In genomic region chr2:164103501-164103900, GRCm38 (mm10) we compare ENCODE assay signal across 8 mouse cellular contexts. TPM values are rescaled to one million over a fixed set of nuclear protein-coding genes. Genes with fewer than 3 reads are reported as not detected.
DNase-seq lines count a peak whose midpoint lies in the region; ATAC-seq and TF ChIP-seq lines count a peak whose summit lies in the region.

No protein-coding gene starts in this region.

- peaks cover 14% of the 10 kb centered on the region for H3K36me3 ChIP-seq in midbrain, embryonic 11.5 days (ENCODE audit: control insufficient read depth, insufficient read depth, low read length)
- peaks cover 28% of the 10 kb centered on the region for H3K36me3 ChIP-seq in midbrain, embryonic 15.5 days (replicated peaks)
- H3K36me3 ChIP-seq in midbrain, postnatal 0 days (ENCODE audit: insufficient read depth, low read length): peaks cover 23% of the 10 kb centered on the region

- no peaks in the 10 kb centered on the region for H3K9me3 ChIP-seq in midbrain, embryonic 11.5 days (ENCODE audit: control insufficient read depth, low read length)
- no peaks in the 10 kb centered on the region for H3K9me3 ChIP-seq in midbrain, embryonic 15.5 days
- no peaks in the 10 kb centered on the region for H3K9me3 ChIP-seq in midbrain, postnatal 0 days (ENCODE audit: low read length)

- POLR2A ChIA-PET in Patski (lab: Charles Lee): no interaction called here

- H3K27ac ChIP-seq in midbrain, embryonic 11.5 days (ENCODE audit: low read depth, low read length): no peak overlapping the region
- H3K27ac ChIP-seq in midbrain, embryonic 15.5 days: no peak overlapping the region
- no peak overlapping the region for H3K27ac ChIP-seq in cerebellum, adult 2 months (ENCODE audit: insufficient read depth, low read length)
- H3K27ac ChIP-seq in midbrain, postnatal 0 days (ENCODE audit: low read depth, low read length): no peak overlapping the region

- H3K4me1 ChIP-seq in midbrain, embryonic 11.5 days (ENCODE audit: control insufficient read depth, insufficient read depth, low read length): peaks cover 7% of the 10 kb centered on the region
- 0 out of 2 replicates have a peak, but pooled peaks cover 2% of the 10 kb centered on the region for H3K4me1 ChIP-seq in midbrain, embryonic 15.5 days
- H3K4me1 ChIP-seq in cerebellum, adult 2 months (ENCODE audit: control insufficient read depth, insufficient read depth, low read length): no peaks in the 10 kb centered on the region
- H3K4me1 ChIP-seq in midbrain, postnatal 0 days (ENCODE audit: insufficient read depth, low read length): no peaks in the 10 kb centered on the region

- H3K9ac ChIP-seq in midbrain, embryonic 11.5 days (ENCODE audit: low read length): no peak overlapping the region
- H3K9ac ChIP-seq in midbrain, embryonic 15.5 days: no peak overlapping the region
- H3K9ac ChIP-seq in midbrain, postnatal 0 days (replicated peaks; ENCODE audit: low read length, poor library complexity, severe bottlenecking): no peak overlapping the region

- in situ Hi-C loops in Patski (cut with MboI; ENCODE audit: low pct_unique_long_range_greater_than_20kb): loop anchor here (10.0 to 25.0 kb wide), 3 partner anchors 241 to 434 kb away; partner anchors contain the start of gene Slpi

- TF ChIP-seq POLR2A in cerebellum, adult 2 months (IDR thresholded peaks at IDR 0.05; ENCODE audit: borderline replicate concordance, insufficient read depth, low read length): no peak

- 39% methylated on average over 4 of the region's 4 CpGs for WGBS in midbrain, embryonic 11.5 days
- 26% methylated on average over 4 of the region's 4 CpGs for WGBS in midbrain, embryonic 15.5 days
- WGBS in cerebellum, adult 2 months: 16% methylated on average over 4 of the region's 4 CpGs
- 17% methylated on average over 4 of the region's 4 CpGs for WGBS in midbrain, postnatal 0 days

- CTCF ChIA-PET in Patski (lab: Charles Lee): interaction anchor here (0.7 to 2.4 kb wide), 6 partner anchors 11 to 287 kb away, joined by 4 to 10 read pairs (median 6); no protein-coding TSS in a partner anchor

- peak; percentile 70 for TF ChIP-seq CTCF in Patski (IDR thresholded peaks at IDR 0.05)
- TF ChIP-seq CTCF in cerebellum, adult 2 months (IDR thresholded peaks at IDR 0.05; ENCODE audit: borderline replicate concordance, insufficient read depth, low read depth, low read length): peak; percentile 88
- peak; percentile 90 for TF ChIP-seq CTCF in midbrain, postnatal 0 days (IDR thresholded peaks at IDR 0.05)

- H3K4me2 ChIP-seq in midbrain, embryonic 11.5 days: no peak overlapping the region
- no peak overlapping the region for H3K4me2 ChIP-seq in midbrain, embryonic 15.5 days
- no peak overlapping the region for H3K4me2 ChIP-seq in midbrain, postnatal 0 days (ENCODE audit: low read depth, low read length, poor library complexity, severe bottlenecking)

- no peak overlapping the region for H3K4me3 ChIP-seq in midbrain, embryonic 11.5 days (ENCODE audit: low read depth, low read length)
- no peak overlapping the region for H3K4me3 ChIP-seq in midbrain, embryonic 15.5 days
- H3K4me3 ChIP-seq in cerebellum, adult 2 months (replicated peaks; ENCODE audit: insufficient read depth, low read depth, low read length): no peak overlapping the region
- H3K4me3 ChIP-seq in midbrain, postnatal 0 days (ENCODE audit: low read depth, low read length): no peak overlapping the region

- peak; percentile 89 for DNase-seq in midbrain, embryonic 11.5 days (ENCODE audit: low spot score, missing footprints)
- no peak for DNase-seq in Patski (ENCODE audit: low read depth, low spot score)
- peak; percentile 57 to 70 for DNase-seq in cerebellum, adult 2 months
- peak; percentile 59 for DNase-seq in heart, adult 8-10 months (ENCODE audit: low spot score)
- DNase-seq in layer of hippocampus, postnatal 14 days (ENCODE audit: low spot score in 2 of 2): peak; percentile 70 to 72
- DNase-seq in midbrain, postnatal 0 days (ENCODE audit: low spot score): peak; percentile 75
- peak; percentile 38 to 49 for DNase-seq in urinary bladder, postnatal 36 days (ENCODE audit: low spot score in 2 of 2)

- no peak for ATAC-seq in midbrain, embryonic 11.5 days (ENCODE audit: low FRiP score)
- no peak for ATAC-seq in midbrain, embryonic 15.5 days (replicated peaks)
- no peak for ATAC-seq in Patski
- no peak for ATAC-seq in midbrain, postnatal 0 days (ENCODE audit: low FRiP score)

- no peaks in the 10 kb centered on the region for H3K27me3 ChIP-seq in midbrain, embryonic 11.5 days (ENCODE audit: control insufficient read depth, insufficient read depth, low read length)
- H3K27me3 ChIP-seq in midbrain, embryonic 15.5 days (replicated peaks): no peaks in the 10 kb centered on the region
- H3K27me3 ChIP-seq in Patski: no peaks in the 10 kb centered on the region
- no peaks in the 10 kb centered on the region for H3K27me3 ChIP-seq in cerebellum, adult 2 months (ENCODE audit: control insufficient read depth, insufficient read depth, low read length)
- no peaks in the 10 kb centered on the region for H3K27me3 ChIP-seq in midbrain, postnatal 0 days (ENCODE audit: insufficient read depth, low read length)

RNA-seq across cellular contexts. Expression of gene Tomm34, which starts 32.5 kb away (rescaled TPM):
- polyA plus RNA-seq in midbrain, embryonic 11.5 days (2014; fragmentation: Nextera tagmentation; extraction: Ambion mirVana): 48.2 and 50.0 TPM in 2 replicates
- 52.9 and 53.4 TPM in 2 replicates for polyA plus RNA-seq in midbrain, embryonic 15.5 days (2015; fragmentation: Nextera tagmentation; extraction: Ambion mirVana)
- 58.3 TPM for polyA plus RNA-seq in Patski (2021)
- 66.9 and 71.5 TPM in 2 replicates for polyA plus RNA-seq in cerebellum, adult 2 months (2012; rRNA removed)
- total RNA-seq in heart, adult 8-10 months (2022): 10 to 100 TPM; 18.3 to 24.4 (median 20.0) TPM
- 10 to 100 TPM; 55.3 to 58.4 TPM for total RNA-seq in layer of hippocampus, postnatal 14 days (2021)
- 32.4 and 34.7 TPM in 2 replicates for total RNA-seq in midbrain, postnatal 0 days (2014; rRNA removed)
- 45.3 and 46.7 TPM in 2 replicates for polyA plus RNA-seq in midbrain, postnatal 0 days (2015; fragmentation: Nextera tagmentation; extraction: Ambion mirVana)

RNA-seq across cellular contexts. Expression of gene Stk4, which starts 33.4 kb away (rescaled TPM):
- 33.2 and 36.7 TPM in 2 replicates for polyA plus RNA-seq in midbrain, embryonic 11.5 days (2014; fragmentation: Nextera tagmentation; extraction: Ambion mirVana)
- polyA plus RNA-seq in midbrain, embryonic 15.5 days (2015; fragmentation: Nextera tagmentation; extraction: Ambion mirVana): 19.6 and 21.1 TPM in 2 replicates
- polyA plus RNA-seq in Patski (2021): 28.8 TPM
- polyA plus RNA-seq in cerebellum, adult 2 months (2012; rRNA removed): 17.1 and 18.7 TPM in 2 replicates
- total RNA-seq in heart, adult 8-10 months (2022): 10 to 100 TPM; 14.1 to 21.5 (median 16.9) TPM
- 10 to 100 TPM; 41.5 to 43.0 TPM for total RNA-seq in layer of hippocampus, postnatal 14 days (2021)
- total RNA-seq in midbrain, postnatal 0 days (2014; rRNA removed): 24.6 and 28.3 TPM in 2 replicates
- polyA plus RNA-seq in midbrain, postnatal 0 days (2015; fragmentation: Nextera tagmentation; extraction: Ambion mirVana): 11.1 and 13.7 TPM in 2 replicates
